Mouse (Mus musculus): ENCODE data around the gene Fkbp15.

DNA sequence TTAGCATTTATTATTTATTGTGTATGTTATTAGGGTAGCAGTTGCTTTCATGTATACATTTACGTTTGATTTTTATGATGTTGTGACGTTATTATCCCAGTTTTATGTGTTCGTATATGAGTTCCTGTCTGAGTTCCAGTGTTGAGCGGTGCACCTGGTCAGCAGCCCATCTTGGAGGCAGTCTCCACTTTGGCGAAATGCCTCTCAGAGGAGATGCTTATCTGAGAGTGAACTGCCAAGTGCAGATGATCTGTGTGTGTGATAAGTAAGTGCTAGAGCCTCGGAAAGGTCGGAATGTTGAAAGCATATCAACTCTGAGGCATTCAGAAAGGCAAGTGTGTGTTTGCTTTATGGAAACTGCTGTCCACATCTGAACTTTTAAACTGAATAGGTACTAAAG is 13.3 kb upstream of the Fkbp15 start:
- TF ChIP-seq POLR2A (IDR thresholded peaks at IDR 0.05; ENCODE audit: insufficient read depth, low read depth, low read length) (no peak), CTCF (IDR thresholded peaks at IDR 0.05) (no peak)
